Mouse (Mus musculus) CH12.LX (cell line): Measurements from ENCODE around the gene Aqp11. TPM values are rescaled to one million over a fixed set of nuclear protein-coding genes. Genes with fewer than 3 reads are reported as not detected.

Experiments
- DNase-seq: peaks from one replicate; pipeline ENCODE4 v3.0.0-alpha.2; 2013; ENCODE audit errors: extremely low read depth
- H3K27ac ChIP-seq: 2 replicates; pipeline ENCODE4 v1.5.1; 2012; ENCODE audit warnings: low read depth, mild to moderate bottlenecking, control low read depth, moderate library complexity; ENCODE audit not compliant: insufficient read depth
- H3K27me3 ChIP-seq: replicated peaks from 2 replicates; pipeline ENCODE3; 2012; ENCODE audit warnings: inconsistent platforms
- H3K36me3 ChIP-seq, 2 experiments: replicated peaks in 1 of 2; 2 replicates each; pipeline versions ENCODE3 to v1.6.1; 2012; ENCODE audit warnings: inconsistent platforms in 1 of 2, low read length in 1 of 2, mild to moderate bottlenecking in 1 of 2, mixed read lengths in 1 of 2, moderate library complexity in 1 of 2; ENCODE audit not compliant: control insufficient read depth in 1 of 2, insufficient read depth in 1 of 2
- H3K4me1 ChIP-seq, 2 experiments: 2 replicates each; pipeline ENCODE4 v1.6.1; 2012; ENCODE audit warnings: inconsistent platforms in 1 of 2, moderate library complexity in 1 of 2; ENCODE audit not compliant: insufficient read depth in 2 of 2, control insufficient read depth in 1 of 2
- H3K4me2 ChIP-seq: 2 replicates; pipeline ENCODE4 v1.6.1; 2012; ENCODE audit warnings: low read depth, mild to moderate bottlenecking, control low read depth; ENCODE audit not compliant: poor library complexity, insufficient read depth, severe bottlenecking
- H3K4me3 ChIP-seq, 3 experiments: fragments of 150-350 bp in 1 of 3; sonication (generic) in 1 of 3; replicated peaks in 1 of 3; 2 replicates each; pipeline versions ENCODE3 to v1.5.1; 2011 to 2012; ENCODE audit warnings: low read depth in 2 of 3, low read length in 2 of 3, mild to moderate bottlenecking in 2 of 3, moderate library complexity in 2 of 3, control low read depth in 1 of 3, improper control_type of control experiment in 1 of 3, inconsistent platforms in 1 of 3, mixed read lengths in 1 of 3; ENCODE audit not compliant: poor library complexity in 1 of 3
- H3K79me2 ChIP-seq: replicated peaks from 2 replicates; pipeline ENCODE4 v1.6.1; 2012; ENCODE audit warnings: mild to moderate bottlenecking, moderate library complexity; ENCODE audit not compliant: control insufficient read depth, poor library complexity, insufficient read depth, severe bottlenecking; ENCODE audit errors: extremely low read depth
- H3K9ac ChIP-seq: 2 replicates; pipeline ENCODE4 v1.6.1; 2012; ENCODE audit warnings: low read depth, mild to moderate bottlenecking, control low read depth, moderate library complexity; ENCODE audit not compliant: insufficient read depth
- H3K9me3 ChIP-seq: replicated peaks from 2 replicates; pipeline ENCODE3; 2012; ENCODE audit warnings: low read length, inconsistent platforms, mixed read lengths
- BHLHE40 ChIP-seq: IDR thresholded peaks from 2 replicates; pipeline ENCODE4 v1.6.1; 2011; ENCODE audit warnings: mild to moderate bottlenecking, low read depth, low read length, improper control_type of control experiment
- CHD2 ChIP-seq: IDR thresholded peaks from 2 replicates; pipeline ENCODE4 v1.6.1; 2011; ENCODE audit warnings: low read length, improper control_type of control experiment
- CTCF ChIP-seq, 2 experiments: IDR thresholded peaks in 1 of 2; conservative IDR thresholded peaks in 1 of 2; 2 replicates each; pipeline ENCODE4 v1.5.1; 2011 to 2012; ENCODE audit warnings: low read depth in 2 of 2, low read length in 2 of 2, improper control_type of control experiment in 1 of 2, inconsistent platforms in 1 of 2, mild to moderate bottlenecking in 1 of 2, moderate library complexity in 1 of 2
- E2F4 ChIP-seq: IDR thresholded peaks from 2 replicates; pipeline ENCODE4 v1.6.1; 2011; ENCODE audit warnings: low read depth, low read length, improper control_type of control experiment; ENCODE audit not compliant: insufficient replicate concordance
- ELF1 ChIP-seq: IDR thresholded peaks from 2 replicates; pipeline ENCODE4 v1.6.1; 2014; ENCODE audit warnings: low read depth, mild to moderate bottlenecking, inconsistent platforms, low read length, improper control_type of control experiment
- ETS1 ChIP-seq: conservative IDR thresholded peaks from 2 replicates; pipeline ENCODE4 v1.6.1; 2012; ENCODE audit warnings: low read depth, mild to moderate bottlenecking, inconsistent platforms, low read length, improper control_type of control experiment, moderate library complexity
- GABPA ChIP-seq: IDR thresholded peaks from 2 replicates; pipeline ENCODE4 v1.6.1; 2012; ENCODE audit warnings: low read depth, low read length, improper control_type of control experiment, inconsistent platforms; ENCODE audit not compliant: insufficient replicate concordance
- HCFC1 ChIP-seq: IDR thresholded peaks from 2 replicates; pipeline ENCODE4 v1.6.1; 2012; ENCODE audit warnings: low read depth, mild to moderate bottlenecking, inconsistent platforms, low read length, improper control_type of control experiment
- IRF4 ChIP-seq: IDR thresholded peaks from 2 replicates; pipeline ENCODE4 v1.6.1; 2014; ENCODE audit warnings: low read depth, mild to moderate bottlenecking, inconsistent platforms, low read length, improper control_type of control experiment
- JUN ChIP-seq: IDR thresholded peaks from 2 replicates; pipeline ENCODE4 v1.6.1; 2011; ENCODE audit warnings: low read depth, mild to moderate bottlenecking, low read length, improper control_type of control experiment, moderate library complexity; ENCODE audit not compliant: insufficient read depth
- KAT2A ChIP-seq: IDR thresholded peaks from 2 replicates; pipeline ENCODE4 v1.6.1; 2012; ENCODE audit warnings: low read length, improper control_type of control experiment, inconsistent platforms; ENCODE audit not compliant: insufficient replicate concordance
- MAX ChIP-seq: IDR thresholded peaks from 2 replicates; pipeline ENCODE4 v1.6.1; 2011; ENCODE audit warnings: low read length, improper control_type of control experiment
- MEF2A ChIP-seq: IDR thresholded peaks from 2 replicates; pipeline ENCODE4 v1.6.1; 2014; ENCODE audit warnings: low read depth, mild to moderate bottlenecking, inconsistent platforms, low read length, improper control_type of control experiment, borderline replicate concordance
- MXI1 ChIP-seq: IDR thresholded peaks from 2 replicates; pipeline ENCODE4 v1.6.1; 2011; ENCODE audit warnings: mild to moderate bottlenecking, low read depth, low read length, improper control_type of control experiment
- MYC ChIP-seq: IDR thresholded peaks from 2 replicates; pipeline ENCODE4 v1.6.1; 2011; ENCODE audit warnings: low read depth, mild to moderate bottlenecking, improper control_type of control experiment, low read length
- NELFE ChIP-seq: IDR thresholded peaks from 2 replicates; pipeline ENCODE4 v1.6.1; 2011; ENCODE audit warnings: low read depth, low read length, improper control_type of control experiment
- NRF1 ChIP-seq: IDR thresholded peaks from 2 replicates; pipeline ENCODE4 v1.6.1; 2014; ENCODE audit warnings: low read depth, mild to moderate bottlenecking, inconsistent platforms, low read length, improper control_type of control experiment, moderate library complexity
- PAX5 ChIP-seq: IDR thresholded peaks from 2 replicates; pipeline ENCODE4 v1.6.1; 2012; ENCODE audit warnings: low read length, inconsistent platforms, mixed read lengths
- POLR2AphosphoS2 ChIP-seq: IDR thresholded peaks from 2 replicates; pipeline ENCODE4 v1.6.1; 2011; ENCODE audit warnings: low read depth, low read length, improper control_type of control experiment
- RAD21 ChIP-seq: IDR thresholded peaks from 2 replicates; pipeline ENCODE4 v1.6.1; 2011; ENCODE audit warnings: low read depth, mild to moderate bottlenecking, low read length, improper control_type of control experiment, moderate library complexity
- SMC3 ChIP-seq: IDR thresholded peaks from 2 replicates; pipeline ENCODE4 v1.6.1; 2011; ENCODE audit warnings: low read depth, low read length, improper control_type of control experiment
- TBP ChIP-seq: conservative IDR thresholded peaks from 2 replicates; pipeline ENCODE4 v1.6.1; 2011; ENCODE audit warnings: low read depth, low read length, improper control_type of control experiment
- UBTF ChIP-seq: IDR thresholded peaks from 2 replicates; pipeline ENCODE4 v1.6.1; 2012; ENCODE audit warnings: low read depth, mild to moderate bottlenecking, inconsistent platforms, low read length, improper control_type of control experiment, moderate library complexity
- USF1 ChIP-seq: IDR thresholded peaks from 2 replicates; pipeline ENCODE4 v1.6.1; 2014; ENCODE audit warnings: low read depth, mild to moderate bottlenecking, inconsistent platforms, low read length, improper control_type of control experiment
- ZC3H11A ChIP-seq: IDR thresholded peaks from 2 replicates; pipeline ENCODE4 v1.6.1; 2012; ENCODE audit warnings: low read depth, mild to moderate bottlenecking, inconsistent platforms, low read length, improper control_type of control experiment
- ZKSCAN1 ChIP-seq: IDR thresholded peaks from 2 replicates; pipeline ENCODE4 v1.6.1; 2012; ENCODE audit warnings: low read depth, inconsistent platforms, low read length, improper control_type of control experiment, borderline replicate concordance
- ZMIZ1 ChIP-seq: IDR thresholded peaks from 2 replicates; pipeline ENCODE4 v1.6.1; 2012; ENCODE audit warnings: low read depth, mild to moderate bottlenecking, inconsistent platforms, low read length, improper control_type of control experiment
- ZNF384 ChIP-seq: IDR thresholded peaks from 2 replicates; pipeline ENCODE4 v1.6.1; 2012; ENCODE audit warnings: low read depth, low read length, improper control_type of control experiment, inconsistent platforms
- dilution Hi-C: fragments of 300-500 bp; cut with MboI; formaldehyde crosslinking; loops from 2 replicates; pipeline ENCODE4 v1.14.3; 2020; ENCODE audit warnings: low sequenced_read_pairs; ENCODE audit not compliant: extremely low pct_unique_long_range_greater_than_20kb, extremely low pct_ligation_motif_present
- in situ Hi-C: fragments of 300-500 bp; cut with MboI; formaldehyde crosslinking; loops from 3 replicates; pipeline ENCODE4 v1.14.3; 2019; ENCODE audit warnings: low sequenced_read_pairs, low pct_ligation_motif_present, low pct_unique_long_range_greater_than_20kb, mixed read lengths
- polyA plus RNA-seq: library from polyadenylated mRNA; unstranded; fragments of >175 nt; gene quantifications from 2 replicates; pipeline ENCODE4 v1.2.1, GENCODE M21; 2012; ENCODE audit warnings: low read depth; ENCODE audit not compliant: insufficient read length
- total RNA-seq, 2 experiments: library from RNA; depleted of rRNA; stranded (reverse); fragments of 300-350 nt in 1 of 2; fragments of >200 nt in 1 of 2; gene quantifications; 2 replicates each; pipeline ENCODE4 v1.2.3; 2012 to 2014

Aqp11 gene
- total and polyA plus RNA-seq, 3 experiments: 0.46 to 1.0 (median 0.89) TPM

DNA sequence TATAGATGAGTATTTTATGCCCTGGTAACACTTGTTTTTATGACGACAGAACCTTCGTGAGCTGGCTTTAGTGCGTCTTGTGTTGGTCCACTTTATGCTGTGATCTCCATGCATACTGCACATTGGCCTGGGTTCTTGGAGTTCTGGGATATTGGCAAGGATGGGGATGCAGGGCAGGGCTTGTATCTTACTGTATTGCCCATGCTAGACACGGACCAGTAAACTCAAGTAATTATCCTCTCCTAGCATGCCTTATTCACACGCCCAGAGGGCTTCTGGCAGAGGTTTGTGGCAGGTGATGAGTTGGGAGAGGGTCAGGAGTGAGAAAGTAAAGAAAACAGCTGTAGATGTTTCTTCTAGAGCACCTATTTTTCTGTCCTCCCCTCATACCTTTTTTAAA, 23.4 kb downstream of the Aqp11 start (continued):
- TF ChIP-seq MAX (no peak), TBP (no peak), ELF1 (no peak), ZC3H11A (no peak)
- TF ChIP-seq, all 38 proteins: peak for 0

DNA sequence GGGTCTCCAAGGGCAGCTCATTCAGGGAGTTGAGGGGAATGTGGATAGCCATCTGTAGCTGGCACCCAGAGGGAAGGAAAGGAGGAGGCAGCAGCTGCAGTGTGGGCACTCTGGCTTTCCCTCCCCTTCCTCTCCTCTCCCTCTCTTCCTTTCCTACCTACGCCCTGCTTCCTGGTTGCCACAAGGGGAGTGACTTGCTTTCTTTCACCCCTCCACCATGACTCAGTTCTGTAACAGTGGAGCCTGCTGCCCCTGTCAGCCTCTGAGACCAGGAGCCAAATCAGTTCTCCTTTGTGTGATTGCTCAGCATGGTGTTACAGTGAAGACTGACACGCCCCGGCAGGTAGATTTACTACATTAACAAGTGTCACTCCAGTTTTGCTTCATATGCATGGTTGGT, 28.9 kb downstream of the Aqp11 start:
- Histone ChIP-seq H3K27me3 (no peaks in the 10 kb centered on the region), H3K36me3 (peaks cover 39 to 84% of the 10 kb centered on the region in 2 experiments), H3K79me2 (peaks cover 40% of the 10 kb centered on the region), H3K4me2 (no peak overlapping the region), H3K9me3 (no peaks in the 10 kb centered on the region), H3K9ac (no peak overlapping the region), H3K4me3 (no peak overlapping the region), H3K27ac (no peak overlapping the region), H3K4me1 (peaks cover 2 to 26% of the 10 kb centered on the region in 2 experiments; a peak in 2 of 4 replicates)
- DNase-seq: no peak
- dilution Hi-C loops (no loop called here), in situ Hi-C loops (no loop called here)
- TF ChIP-seq BHLHE40 (no peak), NRF1 (no peak), CHD2 (no peak), MYC (no peak), ELF1 (no peak), MAX (no peak), ZC3H11A (no peak), ETS1 (no peak), IRF4 (no peak), ZKSCAN1 (no peak), PAX5 (no peak), UBTF (no peak)

DNA sequence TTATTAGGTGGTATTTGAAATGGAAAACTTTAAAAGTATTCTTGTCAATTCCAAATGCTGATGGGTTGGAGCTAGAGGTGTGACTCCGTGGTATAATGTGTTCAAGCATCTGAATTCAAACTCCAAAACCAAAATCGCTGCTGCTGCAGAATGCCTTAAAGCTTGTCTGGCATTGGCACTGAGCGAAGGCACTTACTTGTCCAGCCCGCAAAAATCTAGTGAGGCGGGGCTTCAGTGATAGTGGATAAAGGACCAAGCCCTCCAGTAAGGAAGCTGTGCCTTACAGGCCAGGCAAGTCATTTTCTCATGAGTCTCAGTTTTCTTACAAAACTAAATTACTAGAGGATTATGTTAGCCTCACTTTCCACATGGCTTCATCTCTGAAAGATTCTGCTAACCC, 30.3 kb downstream of the Aqp11 start:
- in situ Hi-C loops (no loop called here), dilution Hi-C loops (no loop called here)
- Histone ChIP-seq H3K9me3 (no peaks in the 10 kb centered on the region), H3K4me3 (no peak overlapping the region), H3K27ac (no peak overlapping the region), H3K4me2 (no peak overlapping the region), H3K27me3 (no peaks in the 10 kb centered on the region), H3K36me3 (peaks cover 29 to 82% of the 10 kb centered on the region in 2 experiments), H3K4me1 (peaks cover 8 to 37% of the 10 kb centered on the region in 2 experiments; a peak in 3 of 4 replicates), H3K9ac (no peak overlapping the region), H3K79me2 (peaks cover 54% of the 10 kb centered on the region)
- no peak for TF ChIP-seq CTCF (conservative IDR thresholded peaks at IDR 0.05 in 1 of 2, IDR thresholded peaks at IDR 0.05 in 1 of 2; ENCODE audit: low read depth in 2 of 2, low read length in 2 of 2)
- no peak for TF ChIP-seq PAX5
- TF ChIP-seq USF1: no peak
- no peak for TF ChIP-seq RAD21
- TF ChIP-seq GABPA: no peak
- TF ChIP-seq JUN: no peak
- no peak for TF ChIP-seq ETS1
- TF ChIP-seq CHD2: no peak
- TF ChIP-seq KAT2A: no peak
- no peak for TF ChIP-seq NELFE
- TF ChIP-seq MEF2A: no peak
- no peak for TF ChIP-seq SMC3
- TF ChIP-seq E2F4: no peak
- no peak for TF ChIP-seq POLR2AphosphoS2
- TF ChIP-seq MXI1: no peak
- TF ChIP-seq ZMIZ1: no peak
- TF ChIP-seq MYC: no peak
- no peak for TF ChIP-seq HCFC1
- no peak for TF ChIP-seq ZNF384
- DNase-seq: no peak
